Mouse (Mus musculus): Measurements from ENCODE around the gene Chit1.

DNA sequence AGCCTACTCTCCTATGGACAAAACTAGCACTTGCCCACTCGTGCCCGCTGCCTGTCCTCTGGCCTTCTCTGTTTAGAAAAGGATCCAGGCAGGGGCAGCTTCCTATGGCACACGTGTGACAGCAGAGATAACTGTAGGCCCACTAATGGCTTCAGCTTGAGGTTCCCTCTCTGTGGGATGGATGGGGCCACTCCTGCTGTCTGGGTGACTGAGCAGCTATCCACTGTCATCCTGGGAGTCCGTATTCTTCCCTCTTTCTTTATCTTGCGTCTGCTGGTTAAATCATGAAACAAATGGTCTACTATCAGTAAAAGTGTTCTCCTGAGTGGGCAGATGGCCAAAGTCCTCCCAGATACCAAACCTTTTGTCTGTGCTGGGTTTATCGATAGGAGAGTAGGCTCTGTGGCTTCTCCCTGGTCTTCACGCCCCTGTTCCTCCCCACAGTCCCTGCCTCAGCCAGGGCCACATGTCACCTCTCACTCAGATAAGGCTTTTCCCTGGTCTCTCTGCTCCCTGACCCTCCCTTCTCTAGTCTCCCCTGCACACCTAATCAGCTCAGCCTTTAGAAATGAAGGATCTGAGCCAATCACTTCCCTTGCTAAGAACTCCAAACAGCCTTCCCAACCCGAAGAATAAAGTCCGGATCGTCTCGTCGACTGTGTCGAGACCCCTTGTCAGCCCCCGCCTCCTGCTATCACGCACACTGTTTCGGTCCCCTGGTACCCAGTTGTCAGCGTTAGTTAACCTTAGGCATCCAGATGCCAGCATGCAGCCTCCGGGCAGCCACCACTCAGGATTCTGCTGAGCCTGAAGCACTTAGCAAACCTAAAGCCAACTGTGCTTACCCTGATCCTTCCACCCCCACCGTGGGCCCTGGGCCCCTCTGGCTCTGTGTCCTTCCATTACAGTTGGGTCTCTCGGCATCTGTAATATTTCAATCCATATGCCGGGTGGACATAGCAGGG lies 41.9 kb downstream of the Chit1 start:
- TF ChIP-seq POLR2A (IDR thresholded peaks at IDR 0.05; ENCODE audit: borderline replicate concordance, extremely low read depth, low read depth, low read length): no peak
- TF ChIP-seq CTCF (IDR thresholded peaks at IDR 0.05; ENCODE audit: insufficient read depth, low read length): no peak

Data from lung, adult 2 months (tissue).